Mouse (Mus musculus) limb, embryonic 15.5 days (tissue): Measurements from ENCODE around the gene Prkca. TPM values are rescaled to one million over a fixed set of nuclear protein-coding genes. Genes with fewer than 3 reads are reported as not detected.
"Not testable (repeated sequence)": the region's sequence is repeated elsewhere in the genome, so short reads cannot be mapped to it uniquely, and the experiment has no call there.

Source experiments
- ATAC-seq: fragments of 200-750 bp; cut with Nextera tagmentation; 2 replicates; pipeline ENCODE4 v1.8.0; 2017; ENCODE audit warnings: low read depth, moderate TSS enrichment; ENCODE audit not compliant: insufficient number of reproducible peaks, low FRiP score, low TSS enrichment
- H3K27ac ChIP-seq: fragments of 300-500 bp; sonication (generic); 2 replicates; pipeline ENCODE4 v1.5.1; 2015; ENCODE audit warnings: moderate library complexity, mild to moderate bottlenecking, inconsistent platforms
- H3K27me3 ChIP-seq: fragments of 300-500 bp; sonication (generic); 2 replicates; pipeline ENCODE4 v1.6.1; 2015; ENCODE audit warnings: inconsistent platforms
- H3K36me3 ChIP-seq: fragments of 300-500 bp; sonication (generic); 2 replicates; pipeline ENCODE4 v1.6.1; 2015; ENCODE audit warnings: inconsistent platforms
- H3K4me1 ChIP-seq: fragments of 300-500 bp; sonication (generic); 2 replicates; pipeline ENCODE4 v1.6.1; 2015; ENCODE audit warnings: inconsistent platforms
- H3K4me2 ChIP-seq: fragments of 300-500 bp; sonication (generic); 2 replicates; pipeline ENCODE4 v1.6.1; 2015; ENCODE audit warnings: mild to moderate bottlenecking, inconsistent platforms
- H3K4me3 ChIP-seq: fragments of 300-500 bp; sonication (generic); 2 replicates; pipeline ENCODE4 v1.5.1; 2015; ENCODE audit warnings: mild to moderate bottlenecking, inconsistent platforms
- H3K9ac ChIP-seq: fragments of 300-500 bp; sonication (generic); 2 replicates; pipeline ENCODE4 v1.6.1; 2015; ENCODE audit warnings: inconsistent platforms
- H3K9me3 ChIP-seq: fragments of 300-500 bp; sonication (generic); 2 replicates; pipeline ENCODE4 v1.6.1; 2016; ENCODE audit warnings: inconsistent platforms
- WGBS: fragments of 180-500 bp; shearing (Covaris S2); methylation state at CpG from one replicate; pipeline ENCODE4 v1.1.7; 2015; 5-methylcytosine and 5-hydroxymethylcytosine counted together
- polyA plus RNA-seq: library from polyadenylated mRNA; unstranded; fragments of >200 nt; fragmentation: Nextera tagmentation; extraction: Ambion mirVana; gene quantifications from 2 replicates; pipeline ENCODE4 v1.2.1, GENCODE M21; 2015

Gene Prkca
- polyA plus RNA-seq, 1 experiment from 2014 or later = 8.3 TPM

- no peak for ATAC-seq
- Histone ChIP-seq H3K9ac (no peak overlapping the region), H3K27ac (no peak overlapping the region), H3K27me3 (no peaks in the 10 kb centered on the region), H3K4me1 (no peaks in the 10 kb centered on the region), H3K9me3 (no peaks in the 10 kb centered on the region), H3K36me3 (no peaks in the 10 kb centered on the region), H3K4me2 (no peak overlapping the region), H3K4me3 (no peak overlapping the region)
- WGBS = 42% methylated on average over 3 of the region's 3 CpGs
These were observed 231.3 kb downstream of the Prkca start for GRCm38 (mm10) chr11:108112437-108112836.

GRCm38 (mm10) chr11:108104085-108104484 is 239.6 kb downstream of the Prkca start:
- no peak overlapping the region for H3K9ac ChIP-seq
- no peak overlapping the region for H3K4me3 ChIP-seq
- H3K4me1 ChIP-seq = peaks cover 5% of the 10 kb centered on the region; the same call in 1 of the 2 replicates
- no peaks in the 10 kb centered on the region for H3K36me3 ChIP-seq
- H3K9me3 ChIP-seq = no peaks in the 10 kb centered on the region
- 71% methylated on average over 6 of the region's 6 CpGs for WGBS
- H3K27ac ChIP-seq = no peak overlapping the region
- H3K27me3 ChIP-seq = no peaks in the 10 kb centered on the region
- no peak overlapping the region for H3K4me2 ChIP-seq
- no peak for ATAC-seq

DNA sequence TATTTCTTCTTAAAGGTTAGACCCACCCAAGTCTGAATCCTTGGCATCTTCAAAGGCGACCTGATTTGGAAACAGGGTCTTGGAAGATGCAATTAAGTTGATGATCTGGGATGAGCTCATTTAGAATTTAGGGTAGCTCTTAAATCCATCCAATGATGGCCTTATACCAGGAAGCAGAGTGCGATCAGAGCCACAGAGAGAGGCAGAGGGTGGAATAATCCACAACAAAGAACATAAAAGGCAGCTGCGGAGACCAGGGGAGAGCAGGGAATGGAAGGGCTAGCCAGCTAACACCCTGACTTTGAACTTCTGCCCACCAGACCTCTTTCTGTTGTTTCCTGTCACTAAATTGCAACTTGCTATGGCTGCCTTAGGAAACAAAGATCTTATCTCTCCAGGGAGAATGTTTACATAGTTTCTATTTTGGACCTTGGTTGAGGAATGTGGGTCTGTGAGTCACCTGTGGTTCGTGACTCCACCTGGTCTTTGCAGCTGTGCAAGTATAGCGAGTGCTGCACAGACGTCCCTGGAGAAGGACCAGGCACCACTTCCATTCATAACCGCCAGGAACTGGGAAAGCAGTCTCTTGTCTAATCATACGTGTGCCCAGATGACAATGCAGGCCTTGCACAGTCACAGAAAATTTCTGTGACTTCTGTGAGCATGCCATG is 242.3 kb downstream of the Prkca start:
- Histone ChIP-seq H3K4me1 (peaks cover 5% of the 10 kb centered on the region; the same call in 1 of the 2 replicates), H3K27me3 (no peaks in the 10 kb centered on the region), H3K36me3 (no peaks in the 10 kb centered on the region), H3K9me3 (no peaks in the 10 kb centered on the region), H3K4me3 (no peak overlapping the region), H3K9ac (no peak overlapping the region), H3K27ac (no peak overlapping the region), H3K4me2 (no peak overlapping the region)
- ATAC-seq = no peak
- WGBS = 46% methylated on average over 8 of the region's 8 CpGs

GRCm38 (mm10) chr11:108098306-108098705 is 245.4 kb downstream of the Prkca start:
- WGBS = 51% methylated on average over 7 of the region's 7 CpGs
- no peak for ATAC-seq
- Histone ChIP-seq H3K27ac (no peak overlapping the region), H3K9me3 (no peaks in the 10 kb centered on the region), H3K4me3 (no peak overlapping the region), H3K27me3 (no peaks in the 10 kb centered on the region), H3K9ac (no peak overlapping the region), H3K4me1 (peaks cover 5% of the 10 kb centered on the region; the same call in 1 of the 2 replicates), H3K36me3 (no peaks in the 10 kb centered on the region), H3K4me2 (no peak overlapping the region)

DNA sequence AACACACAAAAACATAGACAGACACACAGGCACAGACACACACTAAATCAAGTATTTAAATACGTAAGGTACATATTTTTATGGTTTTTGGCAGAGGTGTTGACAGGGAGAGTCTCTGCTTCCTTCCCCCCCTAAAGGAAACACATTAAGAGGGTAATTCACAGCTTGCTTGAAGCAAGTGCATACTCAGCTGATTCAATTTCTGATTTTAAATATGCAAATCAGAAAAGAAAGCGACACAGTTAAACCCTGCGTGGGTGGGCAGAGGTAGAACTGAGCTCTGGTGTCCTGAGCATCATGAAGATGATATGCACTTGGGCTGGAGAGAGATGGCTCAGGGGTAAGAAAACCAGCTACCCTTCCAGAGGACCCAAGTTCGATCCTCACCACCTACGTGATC is 248.9 kb downstream of the Prkca start:
- no peak for ATAC-seq
- Histone ChIP-seq H3K4me1 (no peaks in the 10 kb centered on the region), H3K4me2 (no peak overlapping the region), H3K27ac (no peak overlapping the region), H3K27me3 (no peaks in the 10 kb centered on the region), H3K36me3 (no peaks in the 10 kb centered on the region), H3K9ac (no peak overlapping the region), H3K4me3 (no peak overlapping the region), H3K9me3 (no peaks in the 10 kb centered on the region)
- WGBS = 87% methylated on average over 5 of the region's 5 CpGs

- ATAC-seq = no peak
- no peak overlapping the region for H3K4me2 ChIP-seq
- WGBS = 90% methylated on average over 4 of the region's 4 CpGs
These were observed 250.5 kb downstream of the Prkca start for GRCm38 (mm10) chr11:108093248-108093647.

GRCm38 (mm10) chr11:108091238-108091637 is 252.5 kb downstream of the Prkca start:
- Histone ChIP-seq H3K4me2 (no peak overlapping the region), H3K4me1 (no peaks in the 10 kb centered on the region), H3K9ac (no peak overlapping the region), H3K27ac (no peak overlapping the region), H3K27me3 (no peaks in the 10 kb centered on the region), H3K36me3 (no peaks in the 10 kb centered on the region), H3K9me3 (no peaks in the 10 kb centered on the region), H3K4me3 (no peak overlapping the region)
- ATAC-seq = no peak
- whole genome bisulfite sequencing = 85% methylated on average over 3 of the region's 3 CpGs

More at GRCm38 (mm10) chr11:108093248-108093647, 250.5 kb downstream of the Prkca start:
- no peaks in the 10 kb centered on the region for H3K36me3 ChIP-seq
- H3K4me3 ChIP-seq = no peak overlapping the region
- no peak overlapping the region for H3K27ac ChIP-seq
- H3K9ac ChIP-seq = no peak overlapping the region
- no peaks in the 10 kb centered on the region for H3K9me3 ChIP-seq
- no peaks in the 10 kb centered on the region for H3K4me1 ChIP-seq
- H3K27me3 ChIP-seq = no peaks in the 10 kb centered on the region

- Histone ChIP-seq H3K4me3 (no peak overlapping the region), H3K9me3 (no peaks in the 10 kb centered on the region), H3K27me3 (no peaks in the 10 kb centered on the region), H3K4me2 (no peak overlapping the region), H3K9ac (no peak overlapping the region), H3K36me3 (no peaks in the 10 kb centered on the region), H3K4me1 (no peaks in the 10 kb centered on the region), H3K27ac (no peak overlapping the region)
- WGBS = 77% methylated on average over 8 of the region's 8 CpGs
- no peak for ATAC-seq
These were observed 253.0 kb downstream of the Prkca start for GRCm38 (mm10) chr11:108090706-108091105.

- no peaks in the 10 kb centered on the region for H3K9me3 ChIP-seq
- H3K27ac ChIP-seq = no peak overlapping the region
- H3K4me3 ChIP-seq = no peak overlapping the region
- H3K36me3 ChIP-seq = no peaks in the 10 kb centered on the region
- no peak overlapping the region for H3K9ac ChIP-seq
- no peak overlapping the region for H3K4me2 ChIP-seq
- ATAC-seq = no peak
- WGBS = 95% methylated on average over 5 of the region's 5 CpGs
- H3K27me3 ChIP-seq = no peaks in the 10 kb centered on the region
- H3K4me1 ChIP-seq = no peaks in the 10 kb centered on the region
These were observed 255.7 kb downstream of the Prkca start for GRCm38 (mm10) chr11:108088063-108088462.

- not testable (repeated sequence) for H3K36me3 ChIP-seq, H3K4me1 ChIP-seq, H3K9me3 ChIP-seq, H3K4me3 ChIP-seq, ATAC-seq, H3K4me2 ChIP-seq, H3K9ac ChIP-seq, H3K27ac ChIP-seq, H3K27me3 ChIP-seq
- 80% methylated on average over 1 of the region's 1 CpGs for WGBS
These were observed 256.5 kb downstream of the Prkca start for GRCm38 (mm10) chr11:108087105-108087700.

DNA sequence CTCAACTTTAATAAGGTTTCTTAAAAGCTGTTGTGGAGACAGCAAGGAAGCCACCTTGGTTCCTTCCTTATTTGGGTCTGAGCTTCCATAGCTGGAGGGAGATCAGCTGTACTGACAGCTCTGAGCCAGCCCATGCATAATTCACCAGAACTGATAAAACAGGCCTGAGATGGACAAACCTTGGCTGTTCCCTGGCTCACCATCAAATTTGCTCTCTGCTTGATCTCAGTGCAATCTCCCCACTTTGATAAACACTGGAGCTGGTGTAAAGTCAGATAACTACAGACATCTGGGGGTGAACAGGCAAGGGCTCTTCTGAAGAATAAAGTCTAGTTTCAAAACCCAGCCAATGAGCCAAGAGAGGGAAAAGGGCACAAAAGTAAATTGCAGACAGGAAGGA is 261.1 kb downstream of the Prkca start:
- no peak overlapping the region for H3K4me3 ChIP-seq
- no peaks in the 10 kb centered on the region for H3K9me3 ChIP-seq
- H3K27ac ChIP-seq = no peak overlapping the region
- H3K4me1 ChIP-seq = no peaks in the 10 kb centered on the region
- H3K9ac ChIP-seq = no peak overlapping the region
- H3K36me3 ChIP-seq = no peaks in the 10 kb centered on the region
- H3K27me3 ChIP-seq = no peaks in the 10 kb centered on the region
- no peak overlapping the region for H3K4me2 ChIP-seq
- no peak for ATAC-seq

DNA sequence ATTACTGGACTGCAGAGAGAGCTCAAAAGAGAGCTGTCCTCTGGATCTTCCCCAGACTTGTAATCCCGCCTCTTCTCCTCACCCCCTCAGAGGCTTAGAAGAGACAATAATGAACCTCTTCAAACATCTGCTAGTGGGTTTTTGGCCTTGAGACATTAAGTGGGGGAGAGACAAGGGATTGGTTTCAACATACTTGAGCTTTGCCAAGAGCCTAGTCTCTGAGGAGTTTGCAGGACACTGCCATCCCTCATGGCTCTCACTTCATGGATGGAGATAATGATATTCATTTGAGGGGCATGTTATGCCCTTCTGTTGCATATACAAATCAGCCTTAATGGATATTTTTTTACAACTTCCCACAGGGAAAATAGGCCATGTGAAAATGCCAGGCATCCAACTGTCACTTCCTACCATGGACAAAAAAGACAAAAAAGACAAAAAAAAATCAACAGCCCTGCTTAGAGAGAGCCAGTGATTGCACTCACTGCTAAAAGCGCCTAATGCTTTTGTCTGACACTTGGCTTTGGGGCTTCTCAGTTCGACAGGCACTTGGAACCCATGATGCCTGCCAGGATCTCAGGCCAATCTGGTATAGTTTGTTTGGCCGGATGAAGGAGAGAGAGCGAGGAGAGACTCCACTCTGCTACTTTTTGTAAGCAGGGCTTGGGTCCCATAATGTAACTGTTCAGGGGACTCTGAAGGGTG is 263.6 kb downstream of the Prkca start:
- H3K4me2 ChIP-seq = no peak overlapping the region
- no peaks in the 10 kb centered on the region for H3K36me3 ChIP-seq
- no peak overlapping the region for H3K9ac ChIP-seq
- no peak overlapping the region for H3K4me3 ChIP-seq
- H3K9me3 ChIP-seq = no peaks in the 10 kb centered on the region
- 87% methylated on average over 5 of the region's 5 CpGs for WGBS
- H3K27ac ChIP-seq = no peak overlapping the region
- H3K4me1 ChIP-seq = no peaks in the 10 kb centered on the region
- no peaks in the 10 kb centered on the region for H3K27me3 ChIP-seq
- no peak for ATAC-seq
